Mouse (Mus musculus): ENCODE results near the gene Tecpr2. TPM values are rescaled to one million over a fixed set of nuclear protein-coding genes. Genes with fewer than 3 reads are reported as not detected.

Gene Tecpr2
- polyA plus RNA-seq, 1 experiment, result 4.0 TPM

- TF ChIP-seq FLI1 (IDR thresholded peaks at IDR 0.05; ENCODE audit: low read length), result no peak
- no peak for TF ChIP-seq GATA1 (IDR thresholded peaks at IDR 0.05; ENCODE audit: borderline replicate concordance, low read length)
- Histone ChIP-seq H3K36me3 (replicated peaks; ENCODE audit: low read length) (no peaks in the 10 kb centered on the region), H3K4me3 (replicated peaks) (no peak overlapping the region), H3K27me3 (replicated peaks) (no peaks in the 10 kb centered on the region), H3K4me1 (peaks cover 92% of the 10 kb centered on the region), H3K9me3 (no peaks in the 10 kb centered on the region)
Observed at GRCm38 (mm10) chr12:111008500-111009490, 119.7 kb downstream of the Tecpr2 start.

GRCm38 (mm10) chr12:111009615-111010257 is 120.7 kb downstream of the Tecpr2 start:
- no peak overlapping the region for H3K4me3 ChIP-seq (replicated peaks)
- H3K9me3 ChIP-seq, result no peaks in the 10 kb centered on the region
- no peaks in the 10 kb centered on the region for H3K36me3 ChIP-seq (replicated peaks; ENCODE audit: low read length)
- no peak for TF ChIP-seq FLI1 (IDR thresholded peaks at IDR 0.05; ENCODE audit: low read length)
- TF ChIP-seq GATA1 (IDR thresholded peaks at IDR 0.05; ENCODE audit: borderline replicate concordance, low read length), result no peak
- no peaks in the 10 kb centered on the region for H3K27me3 ChIP-seq (replicated peaks)
- peaks cover 90% of the 10 kb centered on the region for H3K4me1 ChIP-seq

- no peaks in the 10 kb centered on the region for H3K36me3 ChIP-seq (replicated peaks; ENCODE audit: low read length)
- peaks cover 4% of the 10 kb centered on the region for H3K27me3 ChIP-seq (replicated peaks)
- no peak for TF ChIP-seq GATA1 (IDR thresholded peaks at IDR 0.05; ENCODE audit: borderline replicate concordance, low read length)
- no peak for TF ChIP-seq FLI1 (IDR thresholded peaks at IDR 0.05; ENCODE audit: low read length)
- no peaks in the 10 kb centered on the region for H3K9me3 ChIP-seq
- peaks cover 63% of the 10 kb centered on the region for H3K4me1 ChIP-seq
- no peak overlapping the region for H3K4me3 ChIP-seq (replicated peaks)
Observed at GRCm38 (mm10) chr12:111016807-111017206, 127.7 kb downstream of the Tecpr2 start.

- Histone ChIP-seq H3K36me3 (replicated peaks; ENCODE audit: low read length) (no peaks in the 10 kb centered on the region), H3K27me3 (replicated peaks) (peaks cover 4% of the 10 kb centered on the region), H3K9me3 (no peaks in the 10 kb centered on the region), H3K4me1 (peaks cover 56% of the 10 kb centered on the region), H3K4me3 (replicated peaks) (no peak overlapping the region)
- TF ChIP-seq GATA1 (IDR thresholded peaks at IDR 0.05; ENCODE audit: borderline replicate concordance, low read length), result no peak
- TF ChIP-seq FLI1 (IDR thresholded peaks at IDR 0.05; ENCODE audit: low read length), result no peak
Observed at GRCm38 (mm10) chr12:111018068-111018467, 129.0 kb downstream of the Tecpr2 start.

- Histone ChIP-seq H3K4me1 (peaks cover 54% of the 10 kb centered on the region), H3K4me3 (replicated peaks) (no peak overlapping the region), H3K36me3 (replicated peaks; ENCODE audit: low read length) (no peaks in the 10 kb centered on the region), H3K9me3 (no peaks in the 10 kb centered on the region), H3K27me3 (replicated peaks) (peaks cover 4% of the 10 kb centered on the region)
- no peak for TF ChIP-seq GATA1 (IDR thresholded peaks at IDR 0.05; ENCODE audit: borderline replicate concordance, low read length)
- TF ChIP-seq FLI1 (IDR thresholded peaks at IDR 0.05; ENCODE audit: low read length), result no peak
Observed at GRCm38 (mm10) chr12:111019086-111019485, 130.0 kb downstream of the Tecpr2 start.

GRCm38 (mm10) chr12:111021138-111021537 is 132.1 kb downstream of the Tecpr2 start:
- no peak overlapping the region for H3K4me3 ChIP-seq (replicated peaks)
- H3K9me3 ChIP-seq, result peaks cover 3% of the 10 kb centered on the region; the same call in 1 of the 2 replicates
- H3K27me3 ChIP-seq (replicated peaks), result peaks cover 7% of the 10 kb centered on the region
- no peaks in the 10 kb centered on the region for H3K36me3 ChIP-seq (replicated peaks; ENCODE audit: low read length)
- H3K4me1 ChIP-seq, result peaks cover 47% of the 10 kb centered on the region
- no peak for TF ChIP-seq FLI1 (IDR thresholded peaks at IDR 0.05; ENCODE audit: low read length)
- no peak for TF ChIP-seq GATA1 (IDR thresholded peaks at IDR 0.05; ENCODE audit: borderline replicate concordance, low read length)

GRCm38 (mm10) chr12:111021577-111021976 is 132.5 kb downstream of the Tecpr2 start:
- peaks cover 3% of the 10 kb centered on the region; the same call in 1 of the 2 replicates for H3K9me3 ChIP-seq
- H3K4me3 ChIP-seq (replicated peaks), result no peak overlapping the region
- TF ChIP-seq GATA1 (IDR thresholded peaks at IDR 0.05; ENCODE audit: borderline replicate concordance, low read length) (no peak), FLI1 (IDR thresholded peaks at IDR 0.05; ENCODE audit: low read length) (no peak)
- peaks cover 8% of the 10 kb centered on the region for H3K27me3 ChIP-seq (replicated peaks)
- peaks cover 44% of the 10 kb centered on the region for H3K4me1 ChIP-seq
- no peaks in the 10 kb centered on the region for H3K36me3 ChIP-seq (replicated peaks; ENCODE audit: low read length)

Other genes with a start within 250 kb of the Tecpr2 start
- not detected in 2 replicates for gene 1700001K19Rik, start 206.6 kb upstream of the Tecpr2 start, polyA plus RNA-seq (2012; ENCODE audit: insufficient read depth, low replicate concordance)
- gene Hsp90aa1, start 186.5 kb upstream of the Tecpr2 start, polyA plus RNA-seq (2012; ENCODE audit: insufficient read depth, low replicate concordance), result 14.0 and 99.4 TPM in 2 replicates
- gene Wdr20, start 151.3 kb upstream of the Tecpr2 start, polyA plus RNA-seq (2012; ENCODE audit: insufficient read depth, low replicate concordance), result 13.1 and 45.3 TPM in 2 replicates
- gene Mok, start 48.3 kb upstream of the Tecpr2 start, polyA plus RNA-seq (2012; ENCODE audit: insufficient read depth, low replicate concordance), result 2.1 and 2.3 TPM in 2 replicates
- 1.0 and 4.3 TPM in 2 replicates for gene Zfp839, start 39.0 kb upstream of the Tecpr2 start, polyA plus RNA-seq (2012; ENCODE audit: insufficient read depth, low replicate concordance)
- 11.5 and 21.2 TPM in 2 replicates for gene Cinp, start 119 bp upstream of the Tecpr2 start, polyA plus RNA-seq (2012; ENCODE audit: insufficient read depth, low replicate concordance)
- 3.6 and 7.0 TPM in 2 replicates for gene Ankrd9, start 89.8 kb downstream of the Tecpr2 start, polyA plus RNA-seq (2012; ENCODE audit: insufficient read depth, low replicate concordance)
- 2.9 and 3.3 TPM in 2 replicates for gene Rcor1, start 150.1 kb downstream of the Tecpr2 start, polyA plus RNA-seq (2012; ENCODE audit: insufficient read depth, low replicate concordance)

Data from megakaryocyte, embryonic 14.5 days (primary cell).